Mouse (Mus musculus): ENCODE results near the gene Tbx21. TPM values are rescaled to one million over a fixed set of nuclear protein-coding genes. Genes with fewer than 3 reads are reported as not detected.

The Tbx21 gene
- polyA plus RNA-seq, 1 experiment from 2014 or later = not detected

DNA sequence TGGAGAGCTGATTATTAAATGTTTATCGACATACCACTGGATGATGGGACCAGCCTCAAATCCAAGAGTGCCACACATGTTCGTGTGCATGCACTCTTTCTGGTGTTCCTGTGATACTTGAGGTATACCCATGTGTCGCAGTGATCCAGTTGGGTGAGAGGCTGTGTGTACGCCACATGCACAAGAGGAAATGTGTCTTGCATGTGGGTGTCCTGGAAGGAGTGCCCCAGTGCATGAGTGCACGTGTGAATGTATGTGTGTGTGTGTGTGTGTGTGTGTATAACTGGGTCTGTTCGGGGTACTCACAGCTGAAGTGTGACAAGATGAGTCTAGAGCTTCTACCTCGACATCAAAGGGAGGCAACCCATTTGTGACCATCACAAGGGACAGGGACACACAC, 15.2 kb upstream of the Tbx21 start:
- Histone ChIP-seq H3K36me3 (no peaks in the 10 kb centered on the region), H3K9ac (no peak overlapping the region), H3K9me3 (no peaks in the 10 kb centered on the region), H3K4me1 (0 out of 2 replicates have a peak, but pooled peaks cover 5% of the 10 kb centered on the region), H3K4me3 (replicated peaks) (no peak overlapping the region), H3K27me3 (replicated peaks) (0 out of 2 replicates have a peak, but pooled peaks cover 7% of the 10 kb centered on the region), H3K4me2 (no peak overlapping the region), H3K27ac (no peak overlapping the region)
- WGBS = 72% methylated on average over 7 of the region's 7 CpGs
- ATAC-seq (ENCODE audit: insufficient read depth, low FRiP score, low read depth) = no peak

GRCm38 (mm10) chr11:97128956-97129355, 13.8 kb upstream of the Tbx21 start:
- Histone ChIP-seq H3K9me3 (no peaks in the 10 kb centered on the region), H3K36me3 (no peaks in the 10 kb centered on the region), H3K4me2 (no peak overlapping the region), H3K9ac (no peak overlapping the region), H3K4me3 (replicated peaks) (no peak overlapping the region), H3K4me1 (0 out of 2 replicates have a peak, but pooled peaks cover 5% of the 10 kb centered on the region), H3K27me3 (replicated peaks) (0 out of 2 replicates have a peak, but pooled peaks cover 3% of the 10 kb centered on the region), H3K27ac (no peak overlapping the region)
- ATAC-seq (ENCODE audit: insufficient read depth, low FRiP score, low read depth) = no peak
- 67% methylated on average over 3 of the region's 3 CpGs for WGBS

DNA sequence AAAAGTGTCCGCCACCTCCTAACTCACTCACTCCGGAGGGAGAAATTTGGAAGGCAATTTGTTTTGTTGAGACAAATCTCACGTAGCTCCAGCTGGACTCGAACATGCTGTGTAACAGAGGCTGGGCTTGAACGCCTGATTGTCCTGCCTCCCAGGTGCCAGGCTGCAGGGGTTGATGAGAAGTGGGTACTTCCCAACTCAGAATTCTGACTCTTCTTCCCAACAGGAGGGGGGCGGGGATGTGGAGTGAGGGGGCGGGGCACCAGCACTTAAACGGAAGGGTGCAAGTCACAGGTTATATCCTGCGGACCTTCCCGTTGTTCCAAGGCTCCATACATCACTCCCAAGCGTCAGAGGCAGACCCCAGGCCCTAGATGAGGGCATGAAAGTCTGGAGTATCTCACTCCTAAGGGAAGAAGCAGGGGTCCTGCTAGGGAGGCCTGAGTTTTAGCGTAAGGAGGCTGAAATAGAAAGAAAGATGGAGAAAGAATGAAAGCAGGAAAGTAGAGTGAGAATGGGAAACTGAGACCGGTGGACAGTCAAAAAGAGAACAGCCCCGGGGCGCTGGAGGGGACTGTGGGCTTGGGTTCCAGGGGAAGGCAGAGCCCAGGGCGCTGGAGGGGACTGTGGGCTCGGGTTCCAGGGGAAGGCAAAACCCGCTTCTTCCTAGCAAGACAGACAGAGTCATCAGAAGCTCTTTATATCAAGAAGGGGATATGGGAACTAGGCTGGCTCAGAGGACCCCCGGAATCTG, 12.5 kb upstream of the Tbx21 start:
- Histone ChIP-seq H3K27me3 (replicated peaks) (0 out of 2 replicates have a peak, but pooled peaks cover 3% of the 10 kb centered on the region), H3K4me3 (replicated peaks) (peak overlapping the region; percentile 57), H3K36me3 (no peaks in the 10 kb centered on the region), H3K4me1 (0 out of 2 replicates have a peak, but pooled peaks cover 5% of the 10 kb centered on the region), H3K9me3 (no peaks in the 10 kb centered on the region), H3K27ac (no peak overlapping the region), H3K9ac (no peak overlapping the region), H3K4me2 (peak overlapping the region; percentile 94)
- 23% methylated on average over 19 of the region's 19 CpGs for WGBS
- no peak for ATAC-seq (ENCODE audit: insufficient read depth, low FRiP score, low read depth)

DNA sequence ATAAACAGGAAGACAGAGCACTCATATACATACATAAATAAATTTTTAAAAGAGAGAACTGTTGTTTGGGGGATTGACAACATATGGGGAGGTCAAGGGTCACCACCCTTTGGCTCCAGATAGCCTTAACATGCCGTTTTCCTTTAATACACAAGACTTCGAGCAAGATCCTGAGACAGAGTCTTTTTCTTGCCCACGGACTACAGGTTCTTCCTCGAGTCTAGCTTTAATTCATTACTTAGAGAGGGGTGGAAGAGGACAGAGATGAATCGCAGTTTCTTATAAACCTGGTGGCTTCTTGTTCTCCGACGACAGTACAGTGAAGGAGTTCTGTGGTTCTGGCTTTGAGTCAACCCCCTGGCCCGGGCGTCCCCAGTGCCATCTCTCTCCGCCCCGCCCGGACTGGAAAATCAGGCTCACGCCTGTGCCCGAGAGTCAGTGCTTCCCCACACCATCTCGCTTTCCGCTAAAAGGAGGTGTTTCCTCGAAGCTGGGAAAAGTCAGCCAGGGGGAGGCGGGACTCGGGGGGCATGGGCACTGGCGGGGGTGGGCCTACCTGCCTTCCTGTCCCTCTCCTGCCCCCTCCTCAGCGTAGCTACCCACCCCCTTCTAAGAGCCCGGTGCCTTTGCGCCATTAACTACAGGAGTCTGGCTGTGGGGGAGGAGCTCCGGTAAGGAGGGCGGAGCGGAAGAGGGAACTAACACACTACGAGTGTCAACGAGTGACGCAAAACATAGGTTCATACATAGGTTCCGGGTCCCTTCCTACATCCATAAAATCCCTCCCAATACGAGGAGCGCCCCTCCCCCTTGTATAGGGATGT, 11.7 kb upstream of the Tbx21 start:
- 0 out of 2 replicates have a peak, but pooled peaks cover 5% of the 10 kb centered on the region for H3K4me1 ChIP-seq
- WGBS = 3% methylated on average over 32 of the region's 32 CpGs
- peak overlapping the region; percentile 37; the same call in 1 of the 2 replicates for H3K9ac ChIP-seq
- H3K36me3 ChIP-seq = no peaks in the 10 kb centered on the region
- 0 out of 2 replicates have a peak, but pooled peaks cover 3% of the 10 kb centered on the region for H3K27me3 ChIP-seq (replicated peaks)
- peak overlapping the region; percentile 57 for H3K4me3 ChIP-seq (replicated peaks)
- ATAC-seq (ENCODE audit: insufficient read depth, low FRiP score, low read depth) = peak; percentile 75
- H3K4me2 ChIP-seq = peak overlapping the region; percentile 94
- H3K27ac ChIP-seq = no peak overlapping the region
- no peaks in the 10 kb centered on the region for H3K9me3 ChIP-seq

GRCm38 (mm10) chr11:97124266-97125036, 9.3 kb upstream of the Tbx21 start:
- no peak overlapping the region for H3K4me3 ChIP-seq (replicated peaks)
- WGBS = 48% methylated on average over 10 of the region's 10 CpGs
- H3K9me3 ChIP-seq = no peaks in the 10 kb centered on the region
- H3K27me3 ChIP-seq (replicated peaks) = no peaks in the 10 kb centered on the region
- no peak for ATAC-seq (ENCODE audit: insufficient read depth, low FRiP score, low read depth)
- no peaks in the 10 kb centered on the region for H3K36me3 ChIP-seq
- H3K9ac ChIP-seq = no peak overlapping the region
- no peak overlapping the region for H3K27ac ChIP-seq
- H3K4me2 ChIP-seq = no peak overlapping the region
- 0 out of 2 replicates have a peak, but pooled peaks cover 5% of the 10 kb centered on the region for H3K4me1 ChIP-seq

DNA sequence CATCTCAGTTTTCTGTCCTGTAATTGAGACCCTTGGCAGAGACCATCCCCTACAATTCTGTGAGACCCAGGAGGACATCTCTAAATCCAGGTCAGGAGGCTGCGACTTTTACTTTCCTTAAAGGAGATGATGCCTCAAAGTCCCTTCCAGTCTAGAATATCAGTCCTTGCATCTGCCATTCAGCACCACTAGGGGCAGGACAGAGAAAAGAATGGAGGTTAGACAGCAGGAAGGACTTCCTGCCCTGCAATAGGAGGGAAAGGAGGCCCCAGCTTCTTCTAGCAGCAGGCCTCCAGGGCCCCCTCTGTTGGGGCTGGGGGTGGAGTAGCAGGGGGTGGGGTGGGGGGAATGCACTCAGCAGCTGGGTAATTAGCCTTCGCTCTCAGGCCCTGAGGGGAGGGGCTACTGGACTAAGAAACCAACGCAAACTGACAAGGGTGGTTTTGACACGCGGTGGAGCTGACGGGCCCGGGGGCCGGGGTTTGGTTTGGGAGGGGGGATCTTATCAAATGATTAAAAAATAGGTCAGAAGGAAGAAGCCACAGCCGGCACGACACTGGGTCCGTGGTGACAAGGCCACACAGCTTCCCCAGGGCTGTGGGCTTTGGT, 8.3 kb upstream of the Tbx21 start:
- H3K9me3 ChIP-seq = no peaks in the 10 kb centered on the region
- H3K36me3 ChIP-seq = no peaks in the 10 kb centered on the region
- H3K9ac ChIP-seq = no peak overlapping the region
- WGBS = 11% methylated on average over 11 of the region's 11 CpGs
- H3K27ac ChIP-seq = no peak overlapping the region
- H3K4me2 ChIP-seq = no peak overlapping the region
- no peak overlapping the region for H3K4me3 ChIP-seq (replicated peaks)
- peaks cover 9% of the 10 kb centered on the region for H3K27me3 ChIP-seq (replicated peaks)
- 0 out of 2 replicates have a peak, but pooled peaks cover 5% of the 10 kb centered on the region for H3K4me1 ChIP-seq
- ATAC-seq (ENCODE audit: insufficient read depth, low FRiP score, low read depth) = no peak

DNA sequence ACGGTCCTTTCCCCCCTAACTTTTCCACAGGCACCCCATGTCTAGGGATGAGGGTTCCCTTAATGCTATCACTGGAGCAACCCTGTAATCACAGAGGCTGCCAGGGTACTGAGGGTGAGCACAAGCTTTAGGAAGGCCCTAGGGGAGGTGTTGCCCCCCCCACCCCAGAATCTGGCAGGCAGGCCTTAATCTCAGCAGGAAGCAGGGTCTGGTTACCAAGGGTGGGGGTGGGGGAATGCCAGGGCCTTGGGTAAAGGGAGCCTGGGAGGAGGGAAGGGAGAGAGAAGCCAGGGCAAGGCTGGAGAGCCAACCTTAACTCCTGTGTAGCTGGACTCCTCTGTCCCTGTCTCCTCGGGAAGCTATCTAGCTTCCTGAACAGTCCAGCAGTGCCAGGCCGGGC, 5.5 kb upstream of the Tbx21 start:
- peaks cover 35% of the 10 kb centered on the region for H3K27me3 ChIP-seq (replicated peaks)
- H3K36me3 ChIP-seq = no peaks in the 10 kb centered on the region
- no peaks in the 10 kb centered on the region for H3K9me3 ChIP-seq
- H3K4me1 ChIP-seq = 0 out of 2 replicates have a peak, but pooled peaks cover 5% of the 10 kb centered on the region
- no peak overlapping the region for H3K27ac ChIP-seq
- ATAC-seq (ENCODE audit: insufficient read depth, low FRiP score, low read depth) = no peak
- 60% methylated on average over 3 of the region's 3 CpGs for WGBS
- no peak overlapping the region for H3K9ac ChIP-seq
- no peak overlapping the region for H3K4me2 ChIP-seq
- H3K4me3 ChIP-seq (replicated peaks) = no peak overlapping the region

- ATAC-seq (ENCODE audit: insufficient read depth, low FRiP score, low read depth) = no peak
- H3K4me3 ChIP-seq (replicated peaks) = no peak overlapping the region
- H3K9me3 ChIP-seq = no peaks in the 10 kb centered on the region
- H3K27ac ChIP-seq = no peak overlapping the region
- H3K9ac ChIP-seq = no peak overlapping the region
- no peak overlapping the region for H3K4me2 ChIP-seq
- peaks cover 39% of the 10 kb centered on the region for H3K27me3 ChIP-seq (replicated peaks)
- 44% methylated on average over 10 of the region's 10 CpGs for WGBS
- no peaks in the 10 kb centered on the region for H3K36me3 ChIP-seq
- H3K4me1 ChIP-seq = peaks cover 9% of the 10 kb centered on the region
Observed at GRCm38 (mm10) chr11:97120221-97120620, 5.1 kb upstream of the Tbx21 start.

DNA sequence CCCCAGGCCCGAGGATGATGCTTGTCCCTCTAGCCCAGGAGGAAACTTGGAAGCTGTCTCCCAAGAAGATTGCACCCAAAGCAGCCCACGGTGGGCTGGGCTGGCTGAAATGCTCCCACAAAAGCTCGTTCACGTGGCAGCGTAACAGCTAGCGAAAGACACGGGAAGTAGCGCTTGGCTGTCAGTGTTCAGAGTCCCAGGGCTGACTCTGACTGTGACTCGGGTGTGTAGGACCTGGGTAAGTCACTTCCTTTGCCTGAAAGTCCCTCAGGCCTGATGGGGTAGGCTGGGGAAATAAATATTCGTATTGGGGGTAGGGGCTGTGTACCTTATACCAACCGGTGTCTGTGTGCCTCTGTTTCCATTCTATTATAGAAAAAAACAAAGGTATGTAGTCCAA, 666 bp upstream of the Tbx21 start:
- no peak for ATAC-seq (ENCODE audit: insufficient read depth, low FRiP score, low read depth)
- H3K9ac ChIP-seq = no peak overlapping the region
- H3K27ac ChIP-seq = no peak overlapping the region
- H3K36me3 ChIP-seq = no peaks in the 10 kb centered on the region
- WGBS = 6% methylated on average over 11 of the region's 11 CpGs
- peaks cover 67% of the 10 kb centered on the region for H3K27me3 ChIP-seq (replicated peaks)
- H3K9me3 ChIP-seq = no peaks in the 10 kb centered on the region
- H3K4me1 ChIP-seq = peaks cover 22% of the 10 kb centered on the region
- H3K4me2 ChIP-seq = peak overlapping the region; percentile 81
- peak overlapping the region; percentile 38; the same call in 1 of the 2 replicates for H3K4me3 ChIP-seq (replicated peaks)

DNA sequence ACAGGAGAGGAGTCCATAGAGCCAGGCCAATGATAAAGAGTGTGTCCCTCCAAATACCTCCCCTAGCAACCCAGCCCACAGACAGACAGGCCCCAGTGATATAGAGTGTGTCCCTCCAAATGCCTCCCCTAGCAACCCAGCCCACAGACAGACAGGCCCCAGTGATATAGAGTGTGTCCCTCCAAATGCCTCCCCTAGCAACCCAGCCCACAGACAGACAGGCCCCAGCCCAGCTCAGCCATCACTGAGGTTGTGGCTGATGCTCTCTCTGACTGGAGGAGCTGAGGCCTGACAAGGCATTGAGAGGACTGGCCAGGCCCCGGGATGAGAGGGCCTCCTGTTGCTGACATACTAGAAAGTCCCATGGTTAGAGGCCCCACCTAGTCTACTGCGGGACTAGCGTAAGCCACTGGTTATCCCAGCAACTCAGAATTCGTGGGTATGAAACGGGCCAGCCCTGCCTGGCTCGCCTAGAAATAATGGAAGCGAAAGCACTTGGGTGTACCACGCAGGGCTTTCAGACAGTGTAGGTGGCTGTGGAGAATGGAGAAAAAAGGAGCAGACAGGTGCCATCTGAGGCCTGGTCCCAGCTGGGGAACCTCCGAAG, 2.5 kb downstream of the Tbx21 start:
- H3K4me2 ChIP-seq = no peak overlapping the region
- no peaks in the 10 kb centered on the region for H3K9me3 ChIP-seq
- no peak overlapping the region for H3K9ac ChIP-seq
- whole genome bisulfite sequencing = 80% methylated on average over 9 of the region's 9 CpGs
- H3K4me1 ChIP-seq = peaks cover 22% of the 10 kb centered on the region
- H3K27ac ChIP-seq = no peak overlapping the region
- H3K27me3 ChIP-seq (replicated peaks) = peaks cover 50% of the 10 kb centered on the region
- H3K36me3 ChIP-seq = no peaks in the 10 kb centered on the region
- no peak for ATAC-seq (ENCODE audit: insufficient read depth, low FRiP score, low read depth)
- H3K4me3 ChIP-seq (replicated peaks) = no peak overlapping the region

DNA sequence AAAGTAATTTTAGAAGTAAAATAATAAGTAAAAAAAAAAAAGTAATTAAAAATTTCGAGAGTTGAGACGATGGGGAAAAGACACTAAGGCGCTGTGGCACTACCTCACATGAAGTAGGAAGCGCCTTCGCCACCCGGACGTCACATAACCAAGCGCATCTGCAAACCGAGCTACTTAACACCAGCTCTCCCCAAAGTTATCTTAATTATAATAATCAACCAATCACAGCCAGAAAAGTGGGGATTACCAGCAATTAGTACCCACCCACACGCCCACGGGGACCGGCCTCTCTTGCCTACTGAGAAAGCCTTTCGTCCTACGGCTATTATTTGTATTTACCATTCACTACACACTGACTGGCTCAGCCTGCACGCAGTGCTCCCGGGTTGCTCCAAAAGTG, 6.2 kb downstream of the Tbx21 start:
- H3K9me3 ChIP-seq = no peaks in the 10 kb centered on the region
- H3K4me3 ChIP-seq (replicated peaks) = no peak overlapping the region
- H3K27me3 ChIP-seq (replicated peaks) = peaks cover 16% of the 10 kb centered on the region
- no peak overlapping the region for H3K9ac ChIP-seq
- no peak overlapping the region for H3K27ac ChIP-seq
- no peak overlapping the region for H3K4me2 ChIP-seq
- no peaks in the 10 kb centered on the region for H3K36me3 ChIP-seq
- WGBS = 79% methylated on average over 16 of the region's 16 CpGs
- H3K4me1 ChIP-seq = 0 out of 2 replicates have a peak, but pooled peaks cover under 1% of the 10 kb centered on the region
- no peak for ATAC-seq (ENCODE audit: insufficient read depth, low FRiP score, low read depth)

All from stomach, embryonic 15.5 days (tissue).